Mouse (Mus musculus): ENCODE data around the gene Nmral1.
A peak's percentile ranks its signal among the peaks of the same experiment; 100 is the strongest.

Nmral1 gene

GRCm38 (mm10) chr16:4718753-4719518 is at the start of gene Nmral1:
Gene Nmral1 (minus strand): TSS chr16:4719356.
- DNase-seq: peak; percentile 85 to 89

- DNase-seq: no peak
Observed at GRCm38 (mm10) chr16:4768719-4769118, 49.6 kb upstream of the Nmral1 start.

- DNase-seq: peak; percentile 69 to 74
Observed at GRCm38 (mm10) chr16:4767012-4767790, 48.0 kb upstream of the Nmral1 start.

GRCm38 (mm10) chr16:4765852-4766251 is 46.7 kb upstream of the Nmral1 start:
- no peak for DNase-seq

- DNase-seq: peak; percentile 26 to 58
Observed at GRCm38 (mm10) chr16:4763276-4763675, 44.1 kb upstream of the Nmral1 start.

GRCm38 (mm10) chr16:4762437-4762836 is 43.3 kb upstream of the Nmral1 start:
- DNase-seq: no peak

- DNase-seq: peak in 1 of 2 experiments; percentile 18
Observed at GRCm38 (mm10) chr16:4756660-4757335, 37.6 kb upstream of the Nmral1 start.

GRCm38 (mm10) chr16:4754045-4754444 is 34.9 kb upstream of the Nmral1 start:
- no peak for DNase-seq

GRCm38 (mm10) chr16:4752155-4752554 is 33.0 kb upstream of the Nmral1 start:
- no peak for DNase-seq

- no peak for DNase-seq
Observed at GRCm38 (mm10) chr16:4742186-4742585, 23.0 kb upstream of the Nmral1 start.

- no peak for DNase-seq
Observed at GRCm38 (mm10) chr16:4739994-4740393, 20.8 kb upstream of the Nmral1 start.

GRCm38 (mm10) chr16:4736262-4736661 is 17.1 kb upstream of the Nmral1 start:
- DNase-seq: no peak

- DNase-seq: no peak
Observed at GRCm38 (mm10) chr16:4730776-4731358, 11.7 kb upstream of the Nmral1 start.

GRCm38 (mm10) chr16:4727963-4728362 is 8.8 kb upstream of the Nmral1 start:
- DNase-seq: no peak

- DNase-seq: no peak
Observed at GRCm38 (mm10) chr16:4727526-4727925, 8.4 kb upstream of the Nmral1 start.

GRCm38 (mm10) chr16:4726528-4727128 is 7.5 kb upstream of the Nmral1 start:
- DNase-seq: no peak

- DNase-seq: peak; percentile 97 to 98
Observed at GRCm38 (mm10) chr16:4725780-4726527, 6.8 kb upstream of the Nmral1 start, which contains the start of gene Hmox2. Gene Hmox2 (plus strand): TSS chr16:4726361.

GRCm38 (mm10) chr16:4725266-4725665 is 6.1 kb upstream of the Nmral1 start:
- DNase-seq: no peak

GRCm38 (mm10) chr16:4722915-4723209 is 3.7 kb upstream of the Nmral1 start:
- DNase-seq: no peak

GRCm38 (mm10) chr16:4722128-4722914 is 3.2 kb upstream of the Nmral1 start:
- DNase-seq: no peak

- DNase-seq: peak; percentile 17 to 31
Observed at GRCm38 (mm10) chr16:4717866-4718265, 1.3 kb downstream of the Nmral1 start.
